ENCODE assay signal across 13 mouse cellular contexts in the genomic region with DNA sequence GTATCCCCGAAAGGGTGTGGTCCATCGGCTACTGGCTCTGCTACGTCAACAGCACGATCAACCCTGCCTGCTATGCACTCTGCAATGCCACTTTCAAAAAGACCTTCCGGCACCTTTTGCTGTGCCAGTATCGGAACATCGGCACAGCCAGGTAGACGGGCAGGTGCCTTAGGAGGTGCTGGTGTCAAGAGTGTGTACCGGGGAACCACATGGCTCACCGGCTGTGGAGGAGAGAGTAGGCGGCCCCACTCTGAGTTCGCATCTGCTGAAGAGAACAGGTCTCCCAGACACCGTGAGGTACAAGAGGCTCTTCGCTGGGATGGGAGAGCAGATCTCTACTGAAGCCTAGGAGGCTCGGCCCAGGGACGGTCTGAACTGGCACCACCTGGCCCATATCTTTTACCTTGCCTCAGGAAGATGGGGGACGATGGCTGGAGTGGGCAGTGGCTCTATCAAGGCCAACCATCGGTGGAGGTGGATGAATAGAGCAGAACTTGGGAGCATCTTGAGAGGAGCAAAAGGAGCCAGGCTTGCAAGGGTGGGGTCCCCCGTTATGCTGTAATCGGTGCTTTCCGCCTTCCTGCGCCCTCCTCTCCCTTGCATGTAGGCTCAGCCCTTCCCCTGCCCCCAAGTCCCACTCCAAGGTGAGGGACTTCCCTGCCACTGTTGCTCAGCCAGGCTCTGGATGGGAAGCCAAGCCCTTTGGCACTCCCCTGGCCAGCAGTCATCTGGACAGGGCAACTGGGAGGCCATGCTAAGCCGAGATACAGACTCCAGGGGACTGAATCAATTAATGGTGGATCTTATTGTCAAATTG. TPM values are rescaled to one million over a fixed set of nuclear protein-coding genes. Genes with fewer than 3 reads are reported as not detected.
DNase-seq lines count a peak whose midpoint lies in the region; ATAC-seq lines count a peak whose summit lies in the region.
"Had no signal": no experiment of that assay in that cellular context is flagged by ENCODE, and none has a peak within 500 bp of the region (broad histone marks: within the 10 kb centered on the region; RNA-seq: fewer than 3 reads in every experiment).

No protein-coding gene starts in this region.

- no peak overlapping the region for H3K27ac ChIP-seq in heart, embryonic 13.5 days (replicated peaks)
- H3K27ac ChIP-seq in midbrain, embryonic 12.5 days (replicated peaks), result 0 out of 2 replicates have a peak overlapping the region, but pooled peaks have one; percentile 20
- H3K27ac ChIP-seq in midbrain, embryonic 14.5 days (replicated peaks; ENCODE audit: low read depth, low read length), result no peak overlapping the region
- H3K27ac ChIP-seq in limb, embryonic 11.5 days (replicated peaks; ENCODE audit: low read depth, low read length), result no peak overlapping the region
- H3K27ac ChIP-seq: hindbrain, embryonic 15.5 days; liver, embryonic 15.5 days had no signal

- no peak for DNase-seq in heart, postnatal 36 days
- DNase-seq in midbrain, embryonic 14.5 days, result no peak
- peak; percentile 63 for DNase-seq in cerebellum, adult 9-10 months
- DNase-seq in limb, embryonic 11.5 days (ENCODE audit: low spot score), result no peak
- no peak for DNase-seq in retina, embryonic 14.5 days (ENCODE audit: low spot score)
- no peak for DNase-seq in layer of hippocampus, adult 9-11 months
- DNase-seq: forebrain, postnatal 0 days had no signal

- H3K9ac ChIP-seq in heart, embryonic 13.5 days, result no peak overlapping the region
- no peak overlapping the region for H3K9ac ChIP-seq in midbrain, embryonic 12.5 days (replicated peaks)
- H3K9ac ChIP-seq in midbrain, embryonic 14.5 days (replicated peaks; ENCODE audit: low read length), result no peak overlapping the region
- H3K9ac ChIP-seq in limb, embryonic 11.5 days (ENCODE audit: low read length), result no peak overlapping the region
- H3K9ac ChIP-seq: forebrain, postnatal 0 days; hindbrain, embryonic 15.5 days; liver, embryonic 15.5 days had no signal

- 68% methylated on average over 23 of the region's 23 CpGs for WGBS in heart, embryonic 13.5 days
- WGBS in midbrain, embryonic 12.5 days, result 76% methylated on average over 23 of the region's 23 CpGs
- 80% methylated on average over 23 of the region's 23 CpGs for WGBS in midbrain, embryonic 14.5 days
- whole genome bisulfite sequencing in limb, embryonic 11.5 days, result 68% methylated on average over 23 of the region's 23 CpGs

- H3K36me3 ChIP-seq in heart, embryonic 13.5 days, result peaks cover 18% of the 10 kb centered on the region
- H3K36me3 ChIP-seq in midbrain, embryonic 12.5 days, result no peaks in the 10 kb centered on the region
- H3K36me3 ChIP-seq in midbrain, embryonic 14.5 days (ENCODE audit: control insufficient read depth, insufficient read depth, low read length), result no peaks in the 10 kb centered on the region
- no peaks in the 10 kb centered on the region for H3K36me3 ChIP-seq in limb, embryonic 11.5 days (ENCODE audit: control insufficient read depth, insufficient read depth, low read length)
- H3K36me3 ChIP-seq: hindbrain, embryonic 15.5 days had no signal

- H3K4me3 ChIP-seq in heart, embryonic 13.5 days, result peak overlapping the region; percentile 30
- no peak overlapping the region for H3K4me3 ChIP-seq in midbrain, embryonic 12.5 days
- H3K4me3 ChIP-seq in midbrain, embryonic 14.5 days (replicated peaks; ENCODE audit: low read depth, low read length), result no peak overlapping the region
- no peak overlapping the region for H3K4me3 ChIP-seq in limb, embryonic 11.5 days (ENCODE audit: low read depth, low read length)
- H3K4me3 ChIP-seq: liver, embryonic 15.5 days had no signal

- peaks cover 42% of the 10 kb centered on the region for H3K27me3 ChIP-seq in heart, embryonic 13.5 days (replicated peaks)
- peaks cover 32% of the 10 kb centered on the region for H3K27me3 ChIP-seq in midbrain, embryonic 12.5 days
- H3K27me3 ChIP-seq in midbrain, embryonic 14.5 days (ENCODE audit: control insufficient read depth, insufficient read depth, low read length), result peaks cover 6% of the 10 kb centered on the region; the same call in 1 of the 2 replicates
- peaks cover 5% of the 10 kb centered on the region for H3K27me3 ChIP-seq in limb, embryonic 11.5 days (ENCODE audit: control insufficient read depth, insufficient read depth, low read length)

- no peak for ATAC-seq in heart, embryonic 13.5 days (ENCODE audit: extremely low read depth, insufficient number of reproducible peaks, low FRiP score, low TSS enrichment)
- no peak for ATAC-seq in midbrain, embryonic 12.5 days (ENCODE audit: low FRiP score, low read depth)
- ATAC-seq in midbrain, embryonic 14.5 days (ENCODE audit: low FRiP score, low TSS enrichment), result no peak
- no peak for ATAC-seq in limb, embryonic 11.5 days (ENCODE audit: insufficient number of reproducible peaks, low FRiP score, low TSS enrichment, low read depth)
- ATAC-seq: forebrain, postnatal 0 days had no signal

- peak overlapping the region; percentile 61 for H3K4me2 ChIP-seq in heart, embryonic 13.5 days
- H3K4me2 ChIP-seq in midbrain, embryonic 12.5 days (replicated peaks), result no peak overlapping the region
- H3K4me2 ChIP-seq in midbrain, embryonic 14.5 days (ENCODE audit: low read length), result no peak overlapping the region
- peak overlapping the region; percentile 7; the same call in 1 of the 2 replicates for H3K4me2 ChIP-seq in limb, embryonic 11.5 days (ENCODE audit: low read depth, severe bottlenecking)

- intact Hi-C loops in heart, postnatal 36 days (cut with DNase I), result loop anchor here (1.0 to 10.0 kb wide), 2 partner anchors 31 to 324 kb away; no protein-coding TSS in a partner anchor

- H3K9me3 ChIP-seq in heart, embryonic 13.5 days, result no peaks in the 10 kb centered on the region
- H3K9me3 ChIP-seq in midbrain, embryonic 12.5 days, result no peaks in the 10 kb centered on the region
- no peaks in the 10 kb centered on the region for H3K9me3 ChIP-seq in midbrain, embryonic 14.5 days (ENCODE audit: control insufficient read depth, low read length)
- no peaks in the 10 kb centered on the region for H3K9me3 ChIP-seq in limb, embryonic 11.5 days (ENCODE audit: control insufficient read depth, low read length)
- H3K9me3 ChIP-seq: hindbrain, embryonic 15.5 days; liver, embryonic 15.5 days had no signal

- H3K4me1 ChIP-seq in heart, embryonic 13.5 days, result peaks cover 52% of the 10 kb centered on the region
- peaks cover 46% of the 10 kb centered on the region for H3K4me1 ChIP-seq in midbrain, embryonic 12.5 days
- peaks cover 27% of the 10 kb centered on the region for H3K4me1 ChIP-seq in midbrain, embryonic 14.5 days (ENCODE audit: control insufficient read depth, insufficient read depth, low read length)
- peaks cover 18% of the 10 kb centered on the region for H3K4me1 ChIP-seq in limb, embryonic 11.5 days (ENCODE audit: control insufficient read depth, insufficient read depth, low read length)

RNA-seq across cellular contexts. Expression of gene Chrm4, which starts 1.7 kb away (rescaled TPM):
- not detected in 2 replicates for polyA plus RNA-seq in heart, embryonic 13.5 days (2015; fragmentation: Nextera tagmentation; extraction: Ambion mirVana)
- total RNA-seq in heart, postnatal 36 days (2021), result not detected
- polyA plus RNA-seq in midbrain, embryonic 12.5 days (2016; fragmentation: Nextera tagmentation; extraction: Ambion mirVana), result 0.31 and 0.56 TPM in 2 replicates
- 0.34 and 0.65 TPM in 2 replicates for polyA plus RNA-seq in midbrain, embryonic 14.5 days (2014; fragmentation: Nextera tagmentation; extraction: Ambion mirVana)
- polyA plus RNA-seq in limb, embryonic 11.5 days (2014; fragmentation: Nextera tagmentation; extraction: Ambion mirVana), result 0.53 and 0.68 TPM in 2 replicates
- polyA plus RNA-seq: liver, embryonic 15.5 days had no signal

RNA-seq across cellular contexts. Expression of gene Mdk, which starts 3.4 kb away (rescaled TPM):
- polyA plus RNA-seq in heart, embryonic 13.5 days (2015; fragmentation: Nextera tagmentation; extraction: Ambion mirVana), result 603 and 654 TPM in 2 replicates
- 1 to 10 TPM; 2.4 to 3.9 TPM for total RNA-seq in heart, postnatal 36 days (2021)
- polyA plus RNA-seq in midbrain, embryonic 12.5 days (2016; fragmentation: Nextera tagmentation; extraction: Ambion mirVana), result 672 and 763 TPM in 2 replicates
- polyA plus RNA-seq in midbrain, embryonic 14.5 days (2014; fragmentation: Nextera tagmentation; extraction: Ambion mirVana), result 131 and 196 TPM in 2 replicates
- 2,345 and 2,452 TPM in 2 replicates for polyA plus RNA-seq in limb, embryonic 11.5 days (2014; fragmentation: Nextera tagmentation; extraction: Ambion mirVana)

RNA-seq across cellular contexts. Expression of gene Gm9821, which starts 16.8 kb away (rescaled TPM):
- polyA plus RNA-seq in heart, embryonic 13.5 days (2015; fragmentation: Nextera tagmentation; extraction: Ambion mirVana), result 1.6 and 2.2 TPM in 2 replicates
- total RNA-seq in heart, postnatal 36 days (2021), result not detected
- 0.37 TPM in 2 replicates for polyA plus RNA-seq in midbrain, embryonic 12.5 days (2016; fragmentation: Nextera tagmentation; extraction: Ambion mirVana)
- polyA plus RNA-seq in midbrain, embryonic 14.5 days (2014; fragmentation: Nextera tagmentation; extraction: Ambion mirVana), result 0.14 and 0.26 TPM in 2 replicates
- polyA plus RNA-seq in limb, embryonic 11.5 days (2014; fragmentation: Nextera tagmentation; extraction: Ambion mirVana), result 0.32 and 0.48 TPM in 2 replicates
- total RNA-seq: adrenal gland, adult 18-20 months; forebrain, postnatal 0 days; layer of hippocampus, postnatal 14 days had no signal
- polyA plus RNA-seq: forebrain, postnatal 0 days had no signal

RNA-seq across cellular contexts. Expression of gene Dgkz, which starts 46.9 kb away (rescaled TPM):
- 37.9 and 43.4 TPM in 2 replicates for polyA plus RNA-seq in heart, embryonic 13.5 days (2015; fragmentation: Nextera tagmentation; extraction: Ambion mirVana)
- 10 to 100 TPM; 48.4 to 51.2 TPM for total RNA-seq in heart, postnatal 36 days (2021)
- polyA plus RNA-seq in midbrain, embryonic 12.5 days (2016; fragmentation: Nextera tagmentation; extraction: Ambion mirVana), result 24.5 and 26.1 TPM in 2 replicates
- polyA plus RNA-seq in midbrain, embryonic 14.5 days (2014; fragmentation: Nextera tagmentation; extraction: Ambion mirVana), result 27.5 and 32.0 TPM in 2 replicates
- polyA plus RNA-seq in limb, embryonic 11.5 days (2014; fragmentation: Nextera tagmentation; extraction: Ambion mirVana), result 36.9 and 37.6 TPM in 2 replicates

Comparison
In these comparisons a context has a peak if more than half of its experiments do, and no peak if none do; other contexts are left out.
1. H3K4me2 ChIP-seq: peak in heart, embryonic 13.5 days (single experiment) and limb, embryonic 11.5 days (single experiment); none in midbrain, embryonic 12.5 days (single experiment) and midbrain, embryonic 14.5 days (single experiment).